Mouse (Mus musculus) mesoderm, embryonic 11.5 days (tissue): ENCODE measurements at regions not wholly inside any gene's neighbourhood (a gene's known extent, or its start where the extent isn't known, plus 50 kb on each side); places are given as distances from the start of the nearest gene placed in this dataset.

ENCODE experiments used
- DNase-seq: peaks from one replicate; pipeline ENCODE4 v3.0.0-alpha.2; 2012; ENCODE audit warnings: low read depth, low spot score

DNA sequence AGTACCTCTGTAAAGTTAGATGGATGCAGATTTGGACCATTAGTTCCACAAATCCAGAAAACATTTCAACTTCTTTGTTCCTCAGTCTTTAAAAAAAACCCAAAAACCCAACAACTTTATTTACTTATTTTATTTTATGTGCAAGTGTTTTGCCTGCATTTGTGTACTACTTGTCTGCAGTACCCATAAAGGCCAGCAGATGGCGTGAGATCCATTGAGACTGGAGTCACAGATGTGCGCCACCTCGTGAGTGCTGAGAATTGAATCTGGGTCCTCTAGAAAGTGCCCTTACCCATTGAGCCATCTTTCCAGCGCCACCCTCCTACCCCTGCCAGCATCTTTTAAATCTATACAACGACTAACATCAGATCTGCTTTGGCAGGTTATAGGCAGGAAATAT lies 53.0 kb downstream of the Gm12689 start:
- DNase-seq, result no peak

DNA sequence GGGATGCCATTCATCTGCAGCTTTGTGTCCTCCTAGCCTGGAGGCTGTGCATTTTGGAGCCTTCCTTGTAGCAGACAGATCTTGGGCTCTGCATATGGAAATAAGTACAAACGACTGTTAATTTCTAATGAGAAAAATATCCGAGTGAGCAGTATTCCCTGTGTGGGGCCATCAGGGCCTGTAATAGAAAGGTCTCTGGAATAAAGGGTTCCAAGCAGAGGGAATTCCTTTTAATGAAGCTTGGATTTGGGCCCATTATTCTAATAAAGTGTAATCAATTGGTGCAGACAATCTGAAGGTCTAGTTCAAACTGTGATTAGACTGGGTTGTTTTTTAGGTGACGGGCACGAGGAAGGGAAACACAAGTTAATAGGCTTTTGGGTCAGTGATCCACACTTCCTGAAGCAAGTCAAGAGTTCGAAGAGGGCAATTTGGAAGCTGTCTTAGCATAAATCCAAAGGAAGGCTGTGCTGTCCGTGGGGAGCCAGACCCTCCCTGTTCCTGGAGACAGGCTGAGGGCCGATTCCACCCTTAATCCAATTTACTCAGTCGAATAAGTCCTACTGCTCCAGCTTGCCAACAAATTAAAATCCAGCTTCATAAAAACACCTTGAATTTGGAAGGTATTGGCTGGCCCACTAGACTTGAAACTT lies 57.5 kb downstream of the Gm12689 start:
- DNase-seq, result no peak

DNA sequence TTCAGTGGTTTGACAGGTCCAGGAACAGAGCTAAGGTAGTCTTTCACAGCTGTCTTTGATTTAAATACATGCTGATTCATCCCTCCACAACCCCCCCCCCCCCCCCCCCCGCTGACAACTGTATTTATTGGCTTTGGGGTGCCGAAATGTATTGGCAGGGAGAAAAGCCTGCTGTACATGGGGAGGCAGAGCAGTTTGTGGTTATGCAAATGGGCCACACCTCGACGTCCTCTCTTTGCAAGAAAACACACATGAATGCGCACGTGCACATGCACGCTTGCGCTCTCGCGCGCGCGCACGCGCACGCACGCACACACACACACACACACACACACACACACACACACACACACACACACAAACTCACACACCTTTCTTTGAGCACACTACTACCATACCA lies 58.5 kb downstream of the Gm12689 start:
- no peak for DNase-seq

DNA sequence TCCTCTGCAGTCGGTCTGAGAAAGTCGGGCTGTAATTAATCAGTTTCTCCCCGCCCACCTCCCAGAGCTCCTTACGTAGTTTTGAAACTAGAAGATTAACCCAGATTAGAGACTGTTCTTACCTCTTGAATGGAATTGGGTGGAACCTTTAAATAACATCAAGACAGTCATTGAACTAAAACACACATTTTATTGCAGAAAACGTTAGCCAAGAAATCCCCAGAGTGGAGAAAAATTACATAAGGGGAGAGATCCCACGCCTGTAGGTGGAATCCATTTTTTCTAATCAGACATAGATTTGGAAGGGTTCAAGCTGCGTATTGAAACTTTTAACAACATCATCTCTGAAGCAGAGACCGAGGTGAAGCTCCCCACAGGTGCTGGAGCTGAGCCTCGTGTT lies 59.1 kb downstream of the Gm12689 start:
- no peak for DNase-seq

DNA sequence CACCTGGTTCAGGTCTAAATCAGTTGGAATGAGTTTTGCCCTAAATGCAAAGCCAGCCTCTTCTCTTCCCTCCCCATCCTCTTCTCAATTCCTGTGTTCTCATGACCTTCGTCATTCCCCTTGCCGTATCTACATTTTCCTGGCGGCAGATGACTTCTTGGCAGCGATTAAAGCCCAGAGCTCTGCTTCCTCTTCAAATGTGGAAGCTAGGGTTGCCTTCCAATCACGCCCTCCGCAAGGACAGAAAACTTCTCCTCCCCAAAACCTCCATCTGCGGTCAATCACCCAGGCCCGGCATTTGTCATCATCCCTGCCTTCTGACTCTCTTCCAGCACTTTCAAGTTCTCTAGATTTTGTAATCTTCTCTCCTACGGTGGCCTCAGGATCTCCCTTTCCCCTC lies 72.3 kb downstream of the Gm12689 start:
- no peak for DNase-seq

DNA sequence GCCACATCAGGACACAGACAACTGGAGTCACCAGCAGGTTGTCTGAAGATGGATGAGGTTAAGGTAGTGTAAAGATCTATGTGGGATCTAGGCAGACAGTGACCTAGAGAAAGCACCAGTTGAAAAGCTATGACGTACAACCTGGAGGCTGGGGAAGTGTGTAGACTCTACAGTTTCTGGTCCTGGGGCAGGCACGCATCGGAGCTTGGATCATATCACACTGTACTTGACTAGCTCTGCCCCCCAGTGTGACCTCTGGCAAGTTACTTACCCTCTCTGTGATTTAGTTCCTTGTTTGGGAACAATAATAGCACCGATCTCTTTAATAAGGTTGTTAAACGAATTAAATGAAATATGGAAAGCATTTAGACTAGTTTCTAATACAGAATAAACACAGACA lies 75.5 kb downstream of the Gm12689 start:
- no peak for DNase-seq

DNA sequence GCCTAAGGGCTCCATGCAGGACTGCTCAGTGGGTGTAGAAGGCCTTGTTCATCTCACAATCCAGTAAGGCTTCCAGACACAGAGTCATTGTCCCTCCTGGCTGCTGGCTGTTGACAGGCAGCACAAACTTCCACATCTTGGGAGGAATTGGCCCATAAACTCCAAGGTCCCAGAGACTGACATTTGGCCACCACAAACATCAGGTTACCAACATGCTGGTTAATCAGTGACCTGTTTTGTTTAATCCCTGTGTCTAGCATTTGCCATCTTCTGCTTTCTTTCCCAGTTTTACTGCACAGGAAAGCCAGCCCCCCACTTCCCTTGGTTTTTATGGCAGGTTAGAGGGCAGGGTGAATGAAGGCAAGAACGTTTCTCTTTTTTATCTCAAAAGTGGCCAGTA lies 80.5 kb downstream of the Gm12689 start:
- no peak for DNase-seq

DNA sequence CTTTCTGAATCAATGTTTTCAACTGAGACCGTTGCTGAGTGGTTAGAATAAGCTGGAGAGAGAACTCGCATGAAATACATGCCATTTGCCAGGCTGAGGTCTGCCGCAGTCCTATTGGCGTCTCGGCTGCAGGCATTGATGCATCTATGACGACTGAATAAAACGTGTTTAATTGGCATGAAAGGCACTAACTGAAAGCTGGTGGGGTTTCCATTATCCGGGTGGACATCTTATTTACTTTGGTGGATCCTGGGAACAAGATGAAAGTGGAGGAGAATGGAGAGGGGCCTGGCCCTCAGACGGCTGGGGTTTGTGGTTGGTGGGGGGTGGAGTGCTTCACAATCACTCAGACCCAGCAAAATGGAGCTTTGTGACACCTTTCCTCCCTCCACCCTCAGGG lies 81.2 kb downstream of the Gm12689 start:
- no peak for DNase-seq

DNA sequence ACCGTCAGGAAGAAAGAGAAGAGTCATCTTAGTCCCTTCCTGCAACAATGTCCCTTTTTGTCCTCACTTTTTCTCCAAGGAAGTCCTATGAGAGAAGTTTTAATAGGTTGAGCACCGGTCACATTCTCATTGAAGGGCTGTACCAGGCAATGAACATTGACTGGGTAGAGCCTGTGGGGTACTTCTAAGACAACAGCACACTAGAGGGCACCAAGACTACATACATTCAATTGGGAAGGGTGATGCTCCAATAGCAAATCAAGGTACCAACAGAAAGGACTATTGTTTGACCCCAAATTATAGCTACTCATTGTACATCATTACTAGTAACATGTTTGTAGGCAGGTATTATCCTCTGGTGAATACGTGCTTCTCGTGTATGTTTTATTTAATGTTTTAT lies 84.3 kb downstream of the Gm12689 start:
- DNase-seq, result no peak

DNA sequence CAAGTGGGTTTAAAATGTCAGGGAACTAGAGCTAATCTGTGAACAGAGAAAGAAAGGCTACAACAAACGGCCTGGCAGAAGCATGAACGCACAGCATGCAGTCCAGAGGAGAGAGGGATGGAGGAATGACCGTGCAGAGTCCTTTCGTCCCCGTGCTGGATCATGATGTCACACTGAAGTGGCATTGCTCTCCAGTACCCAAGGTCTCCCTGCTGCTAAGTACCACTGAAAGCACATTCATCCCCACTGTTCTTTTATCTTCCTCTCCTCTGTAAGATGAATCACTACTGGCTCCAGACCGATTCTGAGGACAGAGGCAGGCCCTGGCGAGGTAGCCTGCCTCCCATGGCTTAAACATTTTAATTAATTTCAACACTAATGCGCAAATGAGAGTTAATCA lies 89.7 kb downstream of the Gm12689 start:
- peak; percentile 39 for DNase-seq

DNA sequence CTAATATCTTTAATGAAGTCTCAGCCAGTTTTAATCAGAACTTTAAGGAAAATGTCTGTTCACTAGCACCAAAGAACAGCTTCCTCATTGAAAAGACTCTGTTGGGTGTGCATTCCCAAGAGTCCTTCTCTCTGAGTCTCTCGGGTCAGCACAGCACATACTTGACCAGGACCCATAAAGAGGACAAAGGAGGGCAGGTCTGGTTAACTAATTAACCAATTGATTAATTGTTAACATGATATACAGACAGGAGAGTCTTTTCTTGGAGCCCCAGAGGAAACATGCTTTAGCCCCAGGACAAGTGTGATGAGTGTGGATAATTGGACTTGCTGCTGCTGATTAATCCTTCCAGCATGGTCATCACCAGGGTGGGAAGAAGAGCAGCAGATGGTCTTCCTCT lies 93.7 kb downstream of the Gm12689 start:
- DNase-seq, result no peak

DNA sequence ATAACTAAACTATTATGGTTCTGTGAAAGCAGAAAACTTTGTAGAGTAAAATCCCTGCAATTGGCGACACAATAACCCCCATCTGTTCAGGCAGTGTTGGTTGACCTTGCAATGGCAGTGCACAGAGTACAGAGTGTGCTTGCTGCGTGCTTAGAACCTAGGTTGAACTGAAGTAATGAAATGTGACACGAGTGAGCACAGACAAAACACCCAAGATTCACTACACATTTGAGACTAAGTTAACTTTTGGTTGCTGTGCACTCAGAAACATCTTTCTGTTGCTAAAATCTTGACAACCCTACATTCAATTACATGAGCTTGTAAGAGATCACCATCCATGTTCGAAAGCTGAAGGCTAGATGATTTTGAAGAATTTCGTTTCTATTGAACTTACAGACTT lies 97.3 kb downstream of the Gm12689 start:
- DNase-seq, result no peak

DNA sequence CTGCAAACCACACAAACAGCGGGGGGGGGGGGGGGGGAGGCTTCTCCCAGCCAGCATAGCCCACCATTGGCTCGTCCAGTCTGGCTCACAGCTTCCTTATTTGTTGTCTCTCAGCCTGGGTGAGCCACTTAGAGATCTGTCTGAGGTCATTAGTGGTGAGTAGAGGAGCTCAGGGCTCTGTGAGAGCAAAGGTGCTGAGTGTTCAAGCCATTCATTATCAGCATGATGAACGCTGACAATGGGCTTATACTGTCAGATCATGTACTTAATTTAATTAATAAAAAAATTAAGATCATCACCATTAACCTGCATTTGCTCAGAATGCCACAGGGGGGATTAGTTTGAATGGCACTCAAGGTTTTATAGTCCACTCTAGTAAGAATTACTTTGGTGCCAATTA lies 98.5 kb downstream of the Gm12689 start:
- no peak for DNase-seq

DNA sequence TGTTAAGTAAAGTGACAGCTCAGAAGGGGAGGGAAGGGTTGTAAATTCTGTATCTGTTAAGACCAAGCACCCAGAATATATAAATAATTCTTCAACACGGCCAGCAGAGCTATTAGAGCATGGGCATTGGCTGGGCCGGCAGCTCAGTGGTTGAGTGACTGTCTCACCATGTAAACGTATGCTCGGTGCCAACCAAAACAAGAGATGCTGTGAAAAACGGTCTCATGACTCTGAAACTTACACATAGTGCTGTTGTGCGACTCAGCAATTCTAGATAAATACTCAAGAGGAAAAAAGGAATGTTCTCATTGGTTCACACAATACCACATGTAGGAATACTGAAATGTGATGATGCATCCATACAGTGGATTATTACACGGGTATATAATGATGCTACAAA lies 111.8 kb downstream of the Gm12689 start:
- DNase-seq, result no peak

DNA sequence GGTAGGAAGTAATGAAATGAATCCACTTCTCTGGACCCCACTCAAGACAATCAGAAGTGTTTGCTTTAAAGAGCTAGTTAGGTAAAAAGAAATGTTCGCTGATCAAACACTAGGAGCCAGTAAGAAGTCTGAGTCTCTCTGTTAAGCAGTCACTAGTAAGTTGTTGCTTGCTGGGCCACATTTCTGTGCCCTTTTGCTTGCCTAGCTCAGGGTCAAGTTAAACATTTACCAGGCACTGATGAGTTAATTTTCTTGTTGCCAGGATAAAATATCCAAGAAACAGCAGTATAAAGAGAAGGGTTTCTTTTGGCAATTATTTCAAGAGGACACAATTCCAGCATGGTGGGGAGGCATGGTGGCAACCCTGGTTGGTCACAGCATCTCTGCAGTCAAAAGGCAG lies 127.7 kb downstream of the Gm12689 start:
- no peak for DNase-seq

DNA sequence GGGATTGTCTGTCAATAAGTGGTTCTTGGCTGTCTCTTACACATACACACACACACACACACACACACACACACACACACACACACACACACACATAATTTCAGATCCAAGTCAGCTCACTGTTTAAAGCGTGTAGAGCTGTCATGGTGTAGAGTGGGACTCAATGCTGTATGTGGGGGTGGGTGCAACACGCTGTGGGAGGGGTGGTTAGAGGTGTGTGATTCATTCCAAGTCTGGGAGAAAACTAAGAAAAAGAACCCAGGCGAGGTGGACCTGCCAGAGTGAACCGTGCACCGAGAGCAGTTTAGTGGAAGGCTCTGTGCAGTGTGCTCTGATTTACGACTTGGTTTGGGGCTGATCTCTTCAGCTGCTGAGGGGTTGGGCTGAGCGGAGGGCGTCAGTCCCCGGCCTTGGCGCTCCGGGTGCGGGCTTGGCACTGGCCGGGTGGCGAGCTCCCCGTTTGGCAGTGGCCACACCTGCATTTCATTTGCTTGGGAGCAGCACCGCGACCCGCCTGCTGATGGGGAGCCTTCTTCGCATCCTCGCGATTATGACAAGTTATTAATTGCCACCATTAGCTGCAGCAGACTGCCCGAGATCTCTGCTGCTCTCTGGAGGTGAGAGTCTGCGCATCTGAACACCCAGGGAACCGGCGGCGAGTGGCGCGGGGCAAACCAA lies 149.5 kb downstream of the Gm12689 start:
- peak; percentile 60 for DNase-seq

DNA sequence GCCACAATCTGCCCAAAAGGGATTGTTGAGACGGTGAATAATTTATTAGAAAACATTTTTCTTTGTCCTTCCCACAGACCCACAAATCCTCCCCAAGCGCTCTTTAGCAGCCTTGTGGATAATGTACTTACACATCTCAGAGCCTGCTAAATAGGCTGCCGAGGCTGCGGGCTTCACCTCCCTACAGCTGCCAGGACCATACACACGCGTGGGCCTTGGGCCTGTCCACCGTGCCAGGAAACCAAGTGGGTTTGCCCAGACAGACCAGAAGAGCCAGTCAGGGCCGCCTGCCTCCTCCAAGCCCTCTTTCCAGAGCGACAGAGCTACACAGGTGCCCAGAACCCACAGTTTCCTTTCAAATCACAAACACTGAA lies 150.0 kb downstream of the Gm12689 start:
- DNase-seq, result no peak

DNA sequence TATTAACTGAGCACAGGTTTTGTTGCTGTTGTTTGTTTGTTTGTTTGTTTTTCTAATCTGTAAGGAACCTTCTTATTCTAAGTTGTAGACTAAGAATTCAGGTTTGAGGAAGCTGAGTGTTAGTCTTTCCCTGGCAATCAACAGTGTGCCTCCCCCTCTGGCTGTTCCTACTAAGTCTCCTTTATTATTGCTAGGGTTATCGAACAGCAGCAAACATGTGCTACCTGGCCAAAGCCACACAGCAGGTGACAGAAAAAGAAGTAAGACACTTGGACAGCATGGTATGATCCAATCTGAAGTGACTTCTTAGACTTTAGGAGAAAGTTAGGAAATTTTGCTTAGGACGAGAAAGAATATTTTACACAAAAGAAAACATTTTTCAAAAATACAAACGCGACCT lies 163.3 kb downstream of the Gm12689 start:
- no peak for DNase-seq

DNA sequence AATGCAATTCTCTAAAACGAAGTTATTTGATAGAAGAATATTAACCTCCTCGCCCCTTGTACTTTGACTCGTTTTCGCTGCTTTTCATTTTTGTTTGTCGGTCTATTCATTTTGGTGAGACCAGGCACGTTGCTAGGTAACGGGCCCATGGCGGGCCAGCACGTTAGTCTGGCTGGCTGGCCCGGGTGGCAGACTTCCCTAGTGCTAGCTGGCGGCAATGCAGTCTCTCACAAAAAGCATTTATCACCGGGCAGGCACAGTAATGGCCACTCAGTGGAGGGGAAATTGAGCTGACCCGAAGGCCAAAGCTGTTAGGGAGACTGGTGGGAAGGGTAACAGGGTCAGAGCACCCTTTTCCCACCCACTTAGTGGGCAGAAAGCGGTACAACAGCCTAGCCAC lies 163.7 kb downstream of the Gm12689 start:
- DNase-seq, result peak; percentile 88

DNA sequence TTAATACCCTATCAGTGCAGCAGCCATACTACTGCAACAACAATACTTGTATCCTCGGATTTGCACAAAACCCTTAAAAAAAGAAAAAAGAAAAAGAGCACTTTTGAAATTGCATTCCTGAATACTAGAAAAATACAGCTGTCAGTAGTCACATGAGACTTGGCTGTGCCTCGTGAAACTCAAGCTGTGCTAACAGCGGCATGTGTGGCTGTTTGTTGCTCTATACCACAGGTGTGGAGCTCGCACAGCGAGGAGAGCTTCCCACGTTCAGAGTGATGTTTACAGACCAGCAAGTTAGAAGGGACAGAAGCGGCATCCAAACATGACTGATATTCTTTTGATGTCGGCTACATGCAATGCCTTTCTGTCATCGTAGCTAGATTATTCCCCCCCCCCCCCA lies 169.8 kb downstream of the Gm12689 start:
- peak; percentile 15 for DNase-seq

DNA sequence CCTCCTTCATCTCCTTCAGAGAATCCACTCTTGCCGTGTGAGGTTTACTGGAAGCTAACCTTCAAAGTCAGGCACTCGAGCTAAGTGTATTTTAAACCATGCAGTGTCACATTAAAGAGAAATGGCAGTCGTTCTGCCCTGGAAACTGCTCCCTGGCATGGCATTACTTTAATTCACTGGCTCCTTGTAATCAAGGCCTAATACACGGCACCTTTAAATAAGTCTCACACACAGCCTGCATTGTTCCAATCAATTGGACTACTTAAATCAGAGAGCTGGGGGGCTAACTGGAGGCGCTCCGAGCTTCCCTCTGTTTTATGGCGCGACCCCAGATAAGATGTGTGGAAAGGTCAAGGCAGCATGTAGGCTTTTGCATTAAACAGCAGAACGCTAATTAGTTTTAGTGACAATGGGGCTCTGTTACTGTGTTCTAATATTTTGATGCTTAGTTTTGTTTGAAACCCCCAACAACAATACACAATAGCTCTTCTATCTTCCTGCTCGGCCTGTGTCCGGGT lies 180.1 kb downstream of the Gm12689 start:
- peak; percentile 61 for DNase-seq

DNA sequence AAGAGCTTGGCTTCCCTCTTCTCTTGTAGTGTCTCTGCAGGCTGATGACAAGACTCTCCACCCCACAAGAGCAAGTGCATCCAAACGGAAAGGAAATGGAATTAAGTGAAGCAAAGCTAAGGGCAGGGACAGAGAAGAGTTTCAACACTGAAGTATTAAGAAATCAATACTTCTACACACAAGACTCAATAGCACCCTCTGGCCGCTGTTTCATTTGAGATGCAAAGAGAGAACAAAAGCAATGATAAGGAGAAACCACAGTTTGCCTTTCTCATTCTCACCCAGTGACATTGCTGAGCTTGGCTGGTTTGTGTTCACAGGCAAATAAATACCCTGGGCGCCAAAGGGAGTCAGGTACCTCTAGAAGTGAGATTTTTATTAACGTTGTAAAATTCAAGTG lies 171.8 kb upstream of the Foxd3 start:
- no peak for DNase-seq
